Mouse (Mus musculus) kidney, adult 2 months (tissue): ENCODE measurements around the gene Ahcyl2. TPM values are rescaled to one million over a fixed set of nuclear protein-coding genes. Genes with fewer than 3 reads are reported as not detected.

Source experiments
- DNase-seq: peaks from one replicate; pipeline ENCODE4 v3.0.0; 2021
- H3K27ac ChIP-seq: fragments of 200-500 bp; 2 replicates; pipeline ENCODE4 v1.5.1; 2012; ENCODE audit warnings: low read depth, low read length, control low read depth, inconsistent platforms; ENCODE audit not compliant: insufficient read depth
- H3K27me3 ChIP-seq: fragments of 200-500 bp; replicated peaks from 2 replicates; pipeline ENCODE4 v1.6.1; 2012; ENCODE audit warnings: mild to moderate bottlenecking, moderate library complexity, low read length, inconsistent platforms; ENCODE audit not compliant: control insufficient read depth, insufficient read depth
- H3K36me3 ChIP-seq: fragments of 200-500 bp; 2 replicates; pipeline ENCODE4 v1.6.1; 2012; ENCODE audit warnings: mild to moderate bottlenecking, moderate library complexity, low read length, inconsistent platforms; ENCODE audit not compliant: control insufficient read depth, insufficient read depth
- H3K4me1 ChIP-seq: fragments of 200-500 bp; 2 replicates; pipeline ENCODE4 v1.6.1; 2011; ENCODE audit warnings: low read length; ENCODE audit not compliant: control insufficient read depth, insufficient read depth
- H3K4me3 ChIP-seq: fragments of 200-500 bp; 2 replicates; pipeline ENCODE4 v1.5.1; 2011; ENCODE audit warnings: mild to moderate bottlenecking, low read depth, low read length, control low read depth; ENCODE audit not compliant: insufficient read depth
- CTCF ChIP-seq: fragments of 200-500 bp; conservative IDR thresholded peaks from 2 replicates; pipeline ENCODE4 v1.5.1; 2011; ENCODE audit warnings: low read depth, mild to moderate bottlenecking, control low read depth, low read length, moderate library complexity, mixed read lengths; ENCODE audit not compliant: insufficient read depth, insufficient read length
- POLR2A ChIP-seq: fragments of 200-500 bp; IDR thresholded peaks from one replicate; pipeline ENCODE4 v1.6.1; 2011; ENCODE audit warnings: low read depth, low read length, control low read depth
- WGBS: fragments of 180-500 bp; shearing (Covaris S2); methylation state at CpG from one replicate; pipeline ENCODE4 v1.1.7; 2018; 5-methylcytosine and 5-hydroxymethylcytosine counted together
- polyA plus RNA-seq: library from polyadenylated mRNA; depleted of rRNA; stranded (reverse); fragments of >200 nt; gene quantifications from 2 replicates; pipeline ENCODE4 v1.2.3, GENCODE M21; 2012

The Ahcyl2 gene
- polyA plus RNA-seq, 1 experiment = 122 TPM

- H3K27ac ChIP-seq = no peak overlapping the region
- no peak for TF ChIP-seq POLR2A
- no peak for TF ChIP-seq CTCF
- WGBS = 67% methylated on average over 2 of the region's 2 CpGs
- H3K27me3 ChIP-seq = no peaks in the 10 kb centered on the region
- H3K4me3 ChIP-seq = no peak overlapping the region
- no peaks in the 10 kb centered on the region for H3K36me3 ChIP-seq
- H3K4me1 ChIP-seq = peaks cover 21% of the 10 kb centered on the region
- DNase-seq = no peak
Measured at GRCm38 (mm10) chr6:29850747-29851146, 82.9 kb downstream of the Ahcyl2 start.

GRCm38 (mm10) chr6:29851873-29852272 is 84.1 kb downstream of the Ahcyl2 start:
- Histone ChIP-seq H3K36me3 (no peaks in the 10 kb centered on the region), H3K27me3 (no peaks in the 10 kb centered on the region), H3K4me3 (no peak overlapping the region), H3K27ac (no peak overlapping the region), H3K4me1 (peaks cover 27% of the 10 kb centered on the region)
- peak; percentile 38 for DNase-seq
- WGBS = 63% methylated on average over 3 of the region's 3 CpGs
- no peak for TF ChIP-seq POLR2A
- no peak for TF ChIP-seq CTCF

GRCm38 (mm10) chr6:29853213-29853899 is 85.5 kb downstream of the Ahcyl2 start:
- DNase-seq = peak; percentile 81
- H3K36me3 ChIP-seq = no peaks in the 10 kb centered on the region
- WGBS = 30% methylated on average over 12 of the region's 12 CpGs
- TF ChIP-seq POLR2A (no peak), CTCF (peak; percentile 83)
- H3K4me1 ChIP-seq = peaks cover 29% of the 10 kb centered on the region
- no peaks in the 10 kb centered on the region for H3K27me3 ChIP-seq
- H3K4me3 ChIP-seq = no peak overlapping the region
- no peak overlapping the region for H3K27ac ChIP-seq

- WGBS = 90% methylated on average over 6 of the region's 6 CpGs
- no peak for DNase-seq
- no peak for TF ChIP-seq POLR2A
- no peak for TF ChIP-seq CTCF
- no peak overlapping the region for H3K4me3 ChIP-seq
- peaks cover 29% of the 10 kb centered on the region for H3K4me1 ChIP-seq
- no peaks in the 10 kb centered on the region for H3K27me3 ChIP-seq
- H3K27ac ChIP-seq = no peak overlapping the region
- H3K36me3 ChIP-seq = no peaks in the 10 kb centered on the region
Measured at GRCm38 (mm10) chr6:29853900-29854390, 86.1 kb downstream of the Ahcyl2 start.

- Histone ChIP-seq H3K27me3 (no peaks in the 10 kb centered on the region), H3K27ac (no peak overlapping the region; the same call in 1 of the 2 replicates), H3K36me3 (no peaks in the 10 kb centered on the region), H3K4me1 (peaks cover 18% of the 10 kb centered on the region; the same call in 1 of the 2 replicates), H3K4me3 (no peak overlapping the region)
- TF ChIP-seq POLR2A = no peak
- no peak for TF ChIP-seq CTCF
- 64% methylated on average over 6 of the region's 6 CpGs for WGBS
- DNase-seq = peak; percentile 39
Measured at GRCm38 (mm10) chr6:29858619-29859018, 90.8 kb downstream of the Ahcyl2 start.

- TF ChIP-seq CTCF = no peak
- TF ChIP-seq POLR2A = no peak
- 37% methylated on average over 4 of the region's 4 CpGs for WGBS
- peak overlapping the region; percentile 60 for H3K27ac ChIP-seq
- no peaks in the 10 kb centered on the region for H3K36me3 ChIP-seq
- H3K4me3 ChIP-seq = peak overlapping the region; percentile 20
- no peaks in the 10 kb centered on the region for H3K27me3 ChIP-seq
- DNase-seq = peak; percentile 66
- H3K4me1 ChIP-seq = peaks cover 18% of the 10 kb centered on the region; the same call in 1 of the 2 replicates
Measured at GRCm38 (mm10) chr6:29859344-29859743, 91.5 kb downstream of the Ahcyl2 start.

- no peak for TF ChIP-seq POLR2A
- peak; percentile 82 for TF ChIP-seq CTCF
- H3K36me3 ChIP-seq = no peaks in the 10 kb centered on the region
- WGBS = 76% methylated on average over 3 of the region's 3 CpGs
- peaks cover 18% of the 10 kb centered on the region; the same call in 1 of the 2 replicates for H3K4me1 ChIP-seq
- no peak overlapping the region; the same call in 1 of the 2 replicates for H3K27ac ChIP-seq
- no peak overlapping the region for H3K4me3 ChIP-seq
- no peaks in the 10 kb centered on the region for H3K27me3 ChIP-seq
- peak; percentile 78 for DNase-seq
Measured at GRCm38 (mm10) chr6:29860238-29860637, 92.4 kb downstream of the Ahcyl2 start.

- WGBS = 88% methylated on average over 2 of the region's 2 CpGs
- Histone ChIP-seq H3K4me1 (peaks cover 16% of the 10 kb centered on the region; the same call in 1 of the 2 replicates), H3K36me3 (no peaks in the 10 kb centered on the region; the same call in 1 of the 2 replicates), H3K27ac (no peak overlapping the region), H3K4me3 (no peak overlapping the region), H3K27me3 (no peaks in the 10 kb centered on the region)
- no peak for TF ChIP-seq POLR2A
- no peak for TF ChIP-seq CTCF
- no peak for DNase-seq
Measured at GRCm38 (mm10) chr6:29864926-29865325, 97.1 kb downstream of the Ahcyl2 start.
